In the genomic region with DNA sequence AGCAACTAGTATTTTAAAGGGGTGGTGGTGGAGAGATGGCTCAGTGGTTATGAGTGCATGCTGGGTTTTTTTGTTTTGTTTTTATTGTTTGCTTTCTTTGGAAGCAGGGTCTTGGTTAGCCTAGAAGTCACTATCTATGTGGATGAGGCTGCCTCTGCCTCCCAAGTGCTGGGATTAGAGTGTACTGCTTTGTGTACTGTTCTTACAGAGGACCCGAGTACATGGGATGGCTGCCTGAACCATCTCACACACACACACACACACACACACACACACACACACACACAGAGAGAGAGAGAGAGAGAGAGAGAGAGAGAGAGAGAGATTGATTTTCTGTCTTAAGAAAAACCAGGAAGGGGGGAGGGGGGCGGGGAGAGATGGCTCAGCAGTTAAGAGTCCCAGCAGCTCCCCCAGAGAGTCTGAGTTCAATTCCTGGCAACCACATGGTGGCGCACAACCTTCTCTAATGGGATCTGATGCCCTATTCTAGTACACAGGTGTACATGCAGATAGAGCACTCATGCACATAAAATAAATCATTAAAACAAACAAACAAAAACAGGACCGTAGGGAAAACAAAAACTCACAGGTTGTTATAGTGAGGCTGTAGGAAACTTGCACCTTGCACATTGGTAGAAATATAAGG, we compare ENCODE assay signal across 9 mouse cellular contexts. TPM values are rescaled to one million over a fixed set of nuclear protein-coding genes. Genes with fewer than 3 reads are reported as not detected.
A peak's percentile ranks its signal among the peaks of the same experiment; 100 is the strongest.
DNase-seq lines count a peak whose midpoint lies in the region; ATAC-seq and TF ChIP-seq lines count a peak whose summit lies in the region.
"Had no signal": no experiment of that assay in that cellular context is flagged by ENCODE, and none has a peak within 500 bp of the region (broad histone marks: within the 10 kb centered on the region; RNA-seq: fewer than 3 reads in every experiment).

No protein-coding gene starts in this region.

- no peak overlapping the region for H3K9ac ChIP-seq in midbrain, embryonic 14.5 days (replicated peaks; ENCODE audit: low read length)

- H3K36me3 ChIP-seq in heart, embryonic 10.5 days = peaks cover 9% of the 10 kb centered on the region
- H3K36me3 ChIP-seq in E14TG2a.4 (ENCODE audit: insufficient read depth, low read length) = peaks cover 10% of the 10 kb centered on the region
- H3K36me3 ChIP-seq in midbrain, embryonic 14.5 days (ENCODE audit: control insufficient read depth, insufficient read depth, low read length) = peaks cover 7% of the 10 kb centered on the region

- intact Hi-C loops in heart, postnatal 36 days (cut with DNase I) = loop anchor here (2.0 to 10.0 kb wide), 3 partner anchors 169 to 321 kb away; partner anchors contain the start of gene Rpl28
- intact Hi-C loops in left cerebral cortex, postnatal 4 days (cut with DNase I) = no loop called here

- WGBS in heart, embryonic 10.5 days = 34% methylated on average over 4 of the region's 4 CpGs
- WGBS in midbrain, embryonic 14.5 days = 26% methylated on average over 4 of the region's 4 CpGs

- peak; percentile 41 for TF ChIP-seq CTCF in E14TG2a.4 (conservative IDR thresholded peaks at IDR 0.05; ENCODE audit: low read length)

- H3K4me2 ChIP-seq in midbrain, embryonic 14.5 days (ENCODE audit: low read length) = no peak overlapping the region

- H3K27ac ChIP-seq in heart, embryonic 10.5 days = no peak overlapping the region
- H3K27ac ChIP-seq in midbrain, embryonic 14.5 days (replicated peaks; ENCODE audit: low read depth, low read length) = no peak overlapping the region

- DNase-seq in heart, adult 18-20 months = peak; percentile 38 to 68
- no peak for DNase-seq in heart, embryonic 10.5 days (ENCODE audit: low spot score)
- peak; percentile 65 for DNase-seq in cerebellum, adult 9-10 months
- peak; percentile 29 to 62 for DNase-seq in heart, postnatal 36 days
- peak; percentile 34 for DNase-seq in left cerebral cortex, postnatal 4 days
- DNase-seq in midbrain, embryonic 14.5 days = peak; percentile 79
- peak; percentile 75 for DNase-seq in thymus, postnatal 0 days (ENCODE audit: low spot score)

- no peak; the same call in 1 of the 2 replicates for ATAC-seq in midbrain, embryonic 14.5 days (ENCODE audit: low FRiP score, low TSS enrichment)

- no peaks in the 10 kb centered on the region for H3K9me3 ChIP-seq in heart, embryonic 10.5 days
- H3K9me3 ChIP-seq in E14TG2a.4 (ENCODE audit: low read length) = no peaks in the 10 kb centered on the region
- H3K9me3 ChIP-seq in midbrain, embryonic 14.5 days (ENCODE audit: control insufficient read depth, low read length) = no peaks in the 10 kb centered on the region

- no peaks in the 10 kb centered on the region for H3K4me1 ChIP-seq in heart, embryonic 10.5 days
- no peaks in the 10 kb centered on the region for H3K4me1 ChIP-seq in E14TG2a.4 (replicated peaks; ENCODE audit: low read depth, low read length)
- no peaks in the 10 kb centered on the region for H3K4me1 ChIP-seq in midbrain, embryonic 14.5 days (ENCODE audit: control insufficient read depth, insufficient read depth, low read length)

- H3K27me3 ChIP-seq in heart, embryonic 10.5 days (ENCODE audit: insufficient read depth, poor library complexity, severe bottlenecking) = no peaks in the 10 kb centered on the region
- no peaks in the 10 kb centered on the region for H3K27me3 ChIP-seq in E14TG2a.4 (ENCODE audit: insufficient read depth, low read length)
- H3K27me3 ChIP-seq in midbrain, embryonic 14.5 days (ENCODE audit: control insufficient read depth, insufficient read depth, low read length) = no peaks in the 10 kb centered on the region

- no peak overlapping the region for H3K4me3 ChIP-seq in heart, embryonic 10.5 days
- H3K4me3 ChIP-seq in E14TG2a.4 (replicated peaks; ENCODE audit: low read length) = no peak overlapping the region
- no peak overlapping the region for H3K4me3 ChIP-seq in midbrain, embryonic 14.5 days (replicated peaks; ENCODE audit: low read depth, low read length)

RNA-seq across cellular contexts. Expression of gene Tmem86b, which starts 7.6 kb away (rescaled TPM):
- total RNA-seq in heart, adult 18-20 months (2021) = 1 to 10 TPM; 3.8 to 6.5 TPM
- 2.8 and 4.4 TPM in 2 replicates for polyA plus RNA-seq in heart, embryonic 10.5 days (2016; fragmentation: Nextera tagmentation; extraction: Ambion mirVana)
- total RNA-seq in heart, postnatal 36 days (2021) = 1 to 10 TPM; 4.2 to 5.1 TPM
- total RNA-seq in left cerebral cortex, postnatal 4 days (2021) = 10 to 100 TPM; 12.5 to 14.8 TPM
- polyA plus RNA-seq in midbrain, embryonic 14.5 days (2014; fragmentation: Nextera tagmentation; extraction: Ambion mirVana) = 3.2 and 3.7 TPM in 2 replicates
- 1.7 and 2.1 TPM in 2 replicates for polyA plus RNA-seq in thymus, postnatal 0 days (2015; fragmentation: Nextera tagmentation; extraction: Ambion mirVana)

RNA-seq across cellular contexts. Expression of gene Ptprh, which starts 19.8 kb away (rescaled TPM):
- total RNA-seq in heart, adult 18-20 months (2021) = not detected
- not detected in 2 replicates for polyA plus RNA-seq in heart, embryonic 10.5 days (2016; fragmentation: Nextera tagmentation; extraction: Ambion mirVana)
- not detected for total RNA-seq in heart, postnatal 36 days (2021)
- total RNA-seq in left cerebral cortex, postnatal 4 days (2021) = 1 to 10 TPM; 1.7 to 2.1 TPM
- 0.09 and 0.13 TPM in 2 replicates for polyA plus RNA-seq in midbrain, embryonic 14.5 days (2014; fragmentation: Nextera tagmentation; extraction: Ambion mirVana)
- polyA plus RNA-seq in thymus, postnatal 0 days (2015; fragmentation: Nextera tagmentation; extraction: Ambion mirVana) = not detected in 2 replicates
- total RNA-seq: adrenal gland, adult 18-20 months had no signal

RNA-seq across cellular contexts. Expression of gene Ppp6r1, which starts 35.2 kb away (rescaled TPM):
- 10 to 100 TPM; 69.2 to 70.4 TPM for total RNA-seq in heart, adult 18-20 months (2021)
- polyA plus RNA-seq in heart, embryonic 10.5 days (2016; fragmentation: Nextera tagmentation; extraction: Ambion mirVana) = 8.7 and 16.0 TPM in 2 replicates
- total RNA-seq in heart, postnatal 36 days (2021) = 10 to 100 TPM; 72.1 to 73.7 TPM
- total RNA-seq in left cerebral cortex, postnatal 4 days (2021) = 10 to 100 TPM; 87.9 to 89.1 TPM
- polyA plus RNA-seq in midbrain, embryonic 14.5 days (2014; fragmentation: Nextera tagmentation; extraction: Ambion mirVana) = 8.7 and 11.2 TPM in 2 replicates
- 19.8 and 23.8 TPM in 2 replicates for polyA plus RNA-seq in thymus, postnatal 0 days (2015; fragmentation: Nextera tagmentation; extraction: Ambion mirVana)
